Mouse (Mus musculus) urinary bladder, postnatal 4 days (tissue): ENCODE measurements around the gene Btbd35f21.
"Not testable (repeated sequence)": the region's sequence is repeated elsewhere in the genome, so short reads cannot be mapped to it uniquely, and the experiment has no call there.

Experiments
- DNase-seq, 2 experiments: peaks; one replicate each; pipeline ENCODE4 v3.0.0; 2021 to 2022; ENCODE audit warnings: low spot score in 2 of 2

Btbd35f21 gene

GRCm38 (mm10) chrX:32725809-32726208 is at the start of gene Btbd35f21:
Btbd35f21 (plus strand) TSS chrX:32726109.
- not testable (repeated sequence) for DNase-seq
